Mouse (Mus musculus) brain, adult 2 months (tissue): ENCODE results near the gene Rgn.

ENCODE experiments used
- DNase-seq: peaks from one replicate; pipeline ENCODE4 v3.0.0; 2011; ENCODE audit warnings: low read depth, low spot score

Gene Rgn

DNA sequence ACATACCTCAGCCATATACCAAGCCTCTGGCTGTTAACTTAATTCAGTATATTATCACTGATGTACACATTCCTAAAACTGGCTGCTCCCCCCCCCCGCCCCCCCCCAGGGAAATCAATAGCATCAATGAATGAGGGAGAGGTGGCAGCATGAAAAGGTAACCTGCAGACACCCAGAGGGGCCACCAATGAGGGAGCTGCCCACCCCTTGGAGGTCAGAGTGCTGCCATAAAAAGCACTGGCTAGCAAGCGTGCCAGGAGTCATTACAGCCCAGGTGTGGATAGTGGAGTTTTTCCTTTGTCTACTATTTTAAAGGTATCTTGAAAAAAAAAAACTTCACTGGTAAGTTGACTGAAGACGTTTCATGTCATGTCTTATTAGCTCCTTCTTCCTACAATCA, at the start of gene Rgn:
TSS of gene Rgn (plus strand) at position 256 of the 400 bp plus-strand sequence.
- DNase-seq = no peak

DNA sequence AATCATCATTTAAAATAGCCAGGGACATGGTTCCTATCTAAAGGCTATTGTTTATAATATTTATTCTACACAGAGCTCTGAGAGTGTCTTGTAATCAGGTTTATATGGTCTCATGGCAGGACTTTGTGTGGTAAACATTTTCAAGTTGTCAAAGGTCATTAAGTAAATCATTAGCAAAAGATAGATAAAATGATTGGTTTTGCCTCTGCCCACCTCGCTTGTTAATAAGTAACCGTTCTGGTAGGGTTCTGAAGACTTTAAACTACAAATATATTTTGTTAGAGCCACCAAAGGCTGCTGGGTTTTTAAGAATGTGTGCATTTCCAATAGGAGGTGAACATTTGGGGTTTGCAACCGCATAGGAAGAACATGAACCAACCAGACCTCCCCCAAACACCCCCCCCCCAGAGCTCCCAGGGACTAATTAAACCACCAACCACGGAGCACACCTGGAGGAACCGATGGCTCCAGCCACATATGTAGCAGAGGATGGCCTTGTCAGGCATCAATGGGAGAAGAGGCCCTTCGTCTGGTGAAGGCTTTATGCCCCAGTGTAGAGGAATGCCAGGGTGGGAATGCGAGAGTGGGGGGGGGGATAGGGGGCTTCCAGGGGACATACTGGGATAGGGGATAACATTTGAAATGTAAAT, 29.2 kb upstream of the Rgn start:
- no peak for DNase-seq

DNA sequence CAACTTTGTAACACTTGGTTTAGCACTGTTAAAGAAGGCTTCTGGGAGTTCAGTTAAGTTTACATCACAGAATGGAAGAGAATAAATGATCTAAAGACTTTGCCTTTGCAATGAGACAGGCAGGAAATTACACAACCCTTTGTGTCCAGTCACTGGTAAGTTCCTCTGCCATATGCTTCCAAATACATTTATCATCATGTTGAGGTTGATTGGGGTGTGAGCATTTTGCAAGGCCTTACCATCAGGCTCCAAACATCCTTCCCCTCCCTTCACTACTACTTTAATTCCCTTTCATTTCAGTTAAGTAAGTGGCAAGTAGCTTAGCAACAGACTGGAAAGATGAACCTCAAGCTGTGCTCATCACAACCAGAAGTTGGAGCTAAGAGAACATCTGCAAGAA, 28.0 kb upstream of the Rgn start:
- DNase-seq = peak; percentile 1

DNA sequence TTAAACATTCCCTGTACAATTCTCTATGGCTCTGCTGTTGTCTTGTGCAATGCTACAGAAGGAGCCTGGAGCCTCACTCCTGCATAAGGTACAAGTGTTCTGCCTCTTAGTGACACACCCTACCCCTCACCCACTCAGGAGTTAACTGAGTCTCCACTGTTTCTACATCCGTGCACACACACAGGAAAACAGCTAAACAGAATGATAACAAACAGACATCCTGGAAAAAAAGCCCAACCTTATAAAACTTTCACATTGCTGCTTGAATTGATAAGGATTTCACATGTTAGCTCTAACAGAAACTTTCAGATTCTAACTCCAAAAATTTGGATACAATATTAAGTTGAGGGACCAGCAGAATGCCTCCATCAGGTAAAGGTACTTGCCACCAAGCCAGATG, 17.0 kb upstream of the Rgn start:
- DNase-seq = no peak

DNA sequence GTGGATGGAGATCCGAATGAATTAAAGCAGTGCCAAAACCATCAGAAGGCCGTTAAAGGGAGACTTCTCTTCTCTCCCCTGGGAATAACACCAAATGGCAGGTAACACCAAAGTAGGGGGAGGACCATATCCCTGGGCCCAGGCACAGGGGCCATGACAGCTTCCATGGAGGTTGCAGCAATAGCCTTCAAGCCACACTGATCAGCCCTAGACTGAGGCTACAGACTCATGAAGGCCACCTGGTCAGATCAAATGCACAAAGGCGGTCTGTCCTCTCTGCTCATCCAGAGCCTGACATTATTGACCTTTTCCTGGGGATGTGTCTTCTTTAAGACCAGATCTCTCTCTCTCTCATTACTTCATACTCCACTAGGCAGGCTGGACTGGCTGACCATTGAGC, 5.7 kb upstream of the Rgn start:
- no peak for DNase-seq

DNA sequence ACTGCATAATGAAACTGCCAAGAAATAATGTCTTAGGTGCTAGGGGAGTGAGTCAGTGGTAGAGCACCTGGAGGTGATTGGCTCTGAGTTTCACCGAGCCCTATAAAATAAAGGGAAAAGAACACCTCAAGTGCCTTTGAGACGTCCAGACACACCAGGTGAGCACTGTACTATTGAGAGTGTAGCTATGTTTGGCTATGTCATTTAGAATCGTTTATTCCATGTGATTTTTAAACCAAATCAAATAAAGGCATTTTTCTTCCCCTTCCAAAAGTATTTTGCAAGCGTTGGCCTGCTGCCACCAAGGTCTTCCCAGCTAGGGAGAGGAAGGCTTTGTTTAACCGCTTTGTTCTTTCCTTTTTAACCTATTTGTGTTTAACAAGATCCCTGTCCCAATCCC, 2.0 kb upstream of the Rgn start:
- peak; percentile 1 for DNase-seq

DNA sequence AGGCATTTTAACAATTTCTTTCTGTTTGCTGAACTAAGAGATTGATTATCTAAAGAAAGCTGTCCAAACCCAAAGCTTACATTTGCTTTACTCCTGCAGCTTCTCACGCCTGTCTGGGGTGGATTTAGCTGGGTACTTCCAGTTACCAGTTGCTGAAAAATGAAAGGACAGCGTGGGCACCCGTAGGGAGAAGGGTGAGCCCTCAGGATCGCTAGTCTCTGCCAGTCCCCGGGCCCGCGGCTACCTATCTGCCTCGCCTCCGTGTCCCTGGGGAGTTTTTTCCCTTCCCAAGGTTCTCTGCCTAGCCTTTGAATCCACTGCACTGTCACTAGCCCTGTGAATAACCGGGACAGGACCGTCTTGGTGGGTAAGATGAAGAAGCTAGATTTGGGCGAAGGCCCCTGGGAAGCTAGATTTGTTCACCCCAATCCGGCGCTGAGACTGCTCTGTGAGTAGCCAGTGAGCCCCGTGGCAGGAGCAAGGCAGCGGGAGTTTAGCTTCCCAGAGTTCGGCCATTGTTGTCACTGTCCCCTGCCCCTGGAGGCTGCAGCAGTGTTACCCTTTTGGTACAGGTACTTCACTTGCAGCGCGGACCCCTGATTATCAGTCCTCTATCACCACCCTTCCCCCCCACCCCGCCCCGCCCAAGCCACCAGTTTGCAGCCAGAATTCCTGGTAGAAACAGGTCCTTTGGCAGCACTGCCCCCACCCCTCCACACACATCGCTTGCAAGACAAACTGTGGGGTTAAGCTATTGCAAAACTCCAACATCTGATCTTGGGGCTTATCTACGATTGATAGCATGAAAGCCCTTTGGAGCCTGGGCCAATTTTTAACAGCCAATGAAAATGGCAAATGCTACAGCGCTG, 1.3 kb upstream of the Rgn start:
- peak; percentile 13 for DNase-seq

DNA sequence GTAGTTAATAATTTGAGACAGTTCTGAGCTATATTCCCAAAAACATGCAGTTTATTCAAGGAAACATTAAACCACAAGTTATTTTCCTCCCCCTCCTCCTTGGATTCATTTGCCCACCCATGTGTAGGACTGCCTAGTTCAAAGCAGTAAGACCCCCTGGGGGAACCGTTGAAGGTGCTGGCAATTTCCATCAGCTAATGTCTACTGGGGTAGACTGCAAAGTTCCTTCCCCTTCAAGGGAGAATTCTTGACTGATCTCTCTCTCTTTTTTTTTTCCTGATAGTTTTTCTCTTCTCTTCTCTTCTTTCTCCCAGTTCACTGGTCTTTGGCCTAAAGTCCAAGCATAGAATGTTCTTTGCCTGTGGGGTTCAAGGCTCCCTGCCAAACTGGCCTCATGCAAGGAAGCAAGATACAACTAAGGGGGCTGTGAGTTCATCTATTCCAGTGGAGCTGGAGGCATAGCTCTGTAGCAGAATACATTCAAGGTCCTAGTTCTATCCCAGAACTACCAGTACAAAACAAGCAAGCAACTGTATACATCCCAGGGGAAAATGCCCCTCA, 627 bp upstream of the Rgn start:
- DNase-seq = no peak

DNA sequence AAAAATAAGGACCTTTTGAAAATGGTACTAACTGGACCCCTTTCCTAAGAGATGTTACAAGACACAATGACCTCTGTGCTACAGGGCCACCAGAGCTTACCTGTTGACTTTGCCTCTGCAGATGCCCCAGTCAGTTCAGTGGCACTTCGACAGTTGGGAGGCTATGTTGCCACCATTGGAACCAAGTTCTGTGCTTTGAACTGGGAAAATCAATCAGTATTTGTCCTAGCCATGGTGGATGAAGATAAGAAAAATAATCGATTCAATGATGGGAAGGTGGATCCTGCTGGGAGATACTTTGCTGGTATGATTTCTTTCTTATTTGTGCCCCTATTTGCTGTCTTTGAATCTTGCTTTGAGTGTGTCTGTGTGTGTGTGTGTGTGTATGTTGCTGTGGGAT, 2.6 kb downstream of the Rgn start:
- no peak for DNase-seq

DNA sequence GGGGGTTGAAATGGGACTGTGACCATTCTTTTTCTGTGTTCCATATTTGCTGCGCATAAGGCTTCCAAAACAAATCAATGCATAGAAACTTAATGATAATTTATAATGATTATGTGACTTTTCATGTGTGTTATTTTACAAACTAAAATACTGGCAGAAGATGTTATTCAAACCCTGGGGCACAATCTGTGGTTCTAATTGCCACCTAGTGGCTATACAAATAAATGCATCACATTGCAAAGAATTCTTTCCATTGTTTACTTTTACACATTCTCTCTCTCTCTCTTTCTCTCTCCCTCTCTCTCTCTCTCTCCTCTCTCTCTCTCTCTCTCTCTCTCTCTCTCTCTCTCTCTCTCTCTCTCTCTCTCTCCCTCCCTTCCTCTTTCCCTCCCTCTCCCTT, 12.3 kb downstream of the Rgn start:
- peak; percentile 4 for DNase-seq

DNA sequence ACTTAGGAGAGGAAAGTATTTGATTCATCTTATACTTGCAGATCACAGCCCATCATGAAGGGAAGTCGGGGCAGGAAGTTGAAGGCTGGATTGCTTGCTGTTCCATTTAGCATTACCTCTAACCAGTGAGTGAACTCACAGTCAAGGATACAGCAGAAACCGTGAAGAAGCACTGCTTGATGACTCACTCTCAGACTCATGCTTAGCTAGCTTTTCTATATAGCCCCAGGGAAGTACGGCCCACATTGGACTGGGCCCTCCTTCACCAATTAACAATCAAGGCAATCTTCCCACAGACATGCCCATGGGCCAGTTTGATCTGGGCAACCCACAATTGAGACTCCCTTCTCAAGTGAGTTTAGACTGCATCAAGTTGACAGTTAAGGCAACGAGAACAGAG, 14.4 kb downstream of the Rgn start:
- DNase-seq = peak; percentile 5

DNA sequence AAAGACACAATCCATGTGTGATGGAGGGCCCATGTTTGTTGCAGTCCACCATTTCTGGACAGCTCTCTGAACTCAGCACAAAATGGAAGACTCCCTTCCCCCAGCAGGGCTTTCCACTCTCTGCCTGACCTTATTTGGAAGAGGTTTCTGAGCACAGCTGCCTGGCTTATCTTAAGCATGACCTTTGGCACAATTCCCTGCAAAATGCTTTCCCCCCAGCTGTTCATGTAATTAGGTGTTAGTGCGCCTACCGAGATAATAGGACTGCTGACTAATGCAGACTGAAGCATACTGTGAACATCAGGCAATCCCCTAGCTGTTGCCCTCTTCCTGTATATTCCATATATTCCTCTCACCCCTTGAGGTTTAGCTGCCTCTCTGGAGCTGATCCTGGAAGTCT, 21.4 kb downstream of the Rgn start:
- peak; percentile 28 for DNase-seq

DNA sequence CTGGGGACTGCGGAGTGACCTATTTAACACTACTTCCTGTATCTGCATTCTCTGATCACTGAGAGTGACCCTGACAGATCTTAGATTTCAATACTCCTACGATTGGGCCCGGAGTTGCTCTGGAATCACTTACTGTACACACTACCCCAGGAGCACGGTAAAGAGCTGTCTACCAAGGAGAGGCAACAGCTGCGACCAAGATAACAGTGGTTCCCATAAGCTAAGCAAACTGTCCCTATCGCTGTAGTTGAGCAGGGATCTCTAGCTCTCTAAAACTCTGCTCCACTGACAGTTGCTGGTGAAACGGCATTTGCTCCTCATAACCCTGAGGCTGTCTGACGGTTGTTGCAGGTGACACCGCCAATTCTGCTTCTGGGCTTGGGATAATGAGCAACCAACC, 23.1 kb downstream of the Rgn start:
- DNase-seq = peak; percentile 7

DNA sequence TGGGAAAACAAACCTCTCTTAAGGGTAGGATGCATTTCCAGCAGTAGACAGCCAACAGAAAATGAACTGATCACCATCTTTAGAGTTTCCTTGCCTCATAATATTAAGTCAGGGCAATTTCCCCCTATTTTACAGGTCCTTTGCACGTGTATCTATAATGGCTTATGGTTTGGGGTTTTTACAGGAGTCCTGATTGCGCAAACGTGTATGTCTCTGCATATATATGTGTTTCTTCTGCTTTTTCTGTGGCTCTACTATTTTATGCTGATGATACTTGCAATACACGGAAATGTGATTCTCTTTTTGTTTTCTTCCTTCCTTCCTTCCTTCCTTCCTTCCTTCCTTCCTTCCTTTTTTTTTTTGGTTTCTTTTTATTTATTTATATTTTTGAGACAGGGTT, 24.3 kb downstream of the Rgn start:
- DNase-seq = no peak

DNA sequence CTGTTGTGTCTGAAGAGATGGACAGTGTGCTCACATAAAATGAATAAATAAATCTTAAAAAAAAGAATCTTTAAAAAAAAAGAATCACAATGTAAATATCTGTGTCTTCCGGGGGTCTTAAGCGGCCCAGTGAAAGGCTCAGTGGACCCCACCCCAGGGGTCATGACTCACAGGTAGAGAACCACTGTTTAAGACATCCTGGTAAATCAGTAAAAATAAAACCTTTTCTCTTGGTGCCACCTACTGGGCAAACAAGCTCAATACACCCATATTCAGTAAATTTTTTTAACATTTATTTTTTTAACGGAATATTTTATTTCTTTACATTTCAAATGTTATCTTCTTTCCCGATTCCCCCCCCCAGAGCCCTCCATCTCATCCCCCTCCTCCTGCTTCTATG, 38.4 kb downstream of the Rgn start:
- DNase-seq = no peak

DNA sequence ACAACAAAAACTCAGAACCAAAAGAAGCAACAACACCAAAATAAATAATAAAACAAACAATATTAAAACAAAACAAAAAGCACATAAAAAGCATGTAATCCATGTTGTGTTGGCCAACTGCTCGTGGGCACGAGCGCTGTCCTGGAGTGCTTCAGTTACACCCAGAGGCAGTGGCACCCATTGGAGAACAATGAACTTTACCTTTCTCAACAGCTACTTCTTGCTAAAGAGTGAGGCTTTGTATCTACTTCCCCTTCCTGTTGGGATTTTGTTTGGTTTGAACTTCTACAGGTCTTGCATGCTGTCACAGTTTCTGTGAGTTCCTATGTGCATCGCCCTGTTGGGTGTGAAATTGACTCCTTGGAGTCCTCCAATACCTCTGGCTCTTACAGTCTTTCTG, 58.9 kb downstream of the Rgn start:
- no peak for DNase-seq
